Mouse (Mus musculus): Measurements from ENCODE around the gene Sh3bgrl2.

DNA sequence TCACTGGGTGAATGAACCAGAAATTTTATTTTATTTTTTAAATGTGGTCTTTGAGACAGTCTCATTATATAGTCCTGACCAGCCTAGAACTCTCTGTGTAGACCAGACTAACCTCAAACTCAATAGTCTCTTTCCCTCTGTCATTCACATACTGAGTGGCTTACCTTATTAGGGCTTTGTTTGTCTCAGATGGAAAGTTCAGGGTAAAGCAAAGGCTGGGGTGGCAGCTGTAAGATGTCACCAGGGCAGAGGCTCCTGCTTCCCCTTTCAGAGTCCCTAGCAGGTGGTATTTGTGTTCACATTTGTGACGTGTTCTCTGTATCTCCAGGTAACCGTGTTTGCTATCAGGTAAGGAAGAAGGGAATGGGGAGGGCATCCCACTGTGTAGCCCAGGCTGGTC, 24.7 kb downstream of the Sh3bgrl2 start:
- TF ChIP-seq POLR2A (IDR thresholded peaks at IDR 0.05; ENCODE audit: borderline replicate concordance, extremely low read depth, insufficient read depth, insufficient read length, poor library complexity, severe bottlenecking): no peak
- no peak for TF ChIP-seq CTCF (IDR thresholded peaks at IDR 0.05; ENCODE audit: borderline replicate concordance, extremely low read depth, insufficient read depth, insufficient read length)
